Mouse (Mus musculus): ENCODE results near the gene Grik4.

- TF ChIP-seq CTCF (IDR thresholded peaks at IDR 0.05; ENCODE audit: low read depth, low read length) (no peak), POLR2A (IDR thresholded peaks at IDR 0.05; ENCODE audit: extremely low read depth, insufficient read depth, low read length) (no peak)
These were observed 31.1 kb downstream of the Grik4 start for GRCm38 (mm10) chr9:42913201-42913600.

Data from liver, adult 2 months (tissue).